Mouse (Mus musculus) limb, embryonic 14.5 days (tissue): ENCODE results near the gene Cep68. TPM values are rescaled to one million over a fixed set of nuclear protein-coding genes. Genes with fewer than 3 reads are reported as not detected.

ENCODE experiments used
- ATAC-seq: fragments of 200-750 bp; cut with Nextera tagmentation; 2 replicates; pipeline ENCODE4 v1.8.0; 2017; ENCODE audit warnings: low read depth, moderate number of reproducible peaks, moderate TSS enrichment; ENCODE audit not compliant: low FRiP score
- DNase-seq: peaks from one replicate; pipeline ENCODE4 v3.0.0-alpha.2; 2015; ENCODE audit warnings: low spot score
- H3K27ac ChIP-seq: fragments of 300-500 bp; sonication (generic); replicated peaks from 2 replicates; pipeline ENCODE4 v1.5.1; 2014; ENCODE audit warnings: low read depth, mild to moderate bottlenecking, low read length, moderate library complexity, mixed read lengths
- H3K27me3 ChIP-seq: fragments of 300-500 bp; sonication (generic); 2 replicates; pipeline ENCODE4 v1.6.1; 2014; ENCODE audit warnings: low read length, mixed read lengths; ENCODE audit not compliant: control insufficient read depth, insufficient read depth
- H3K36me3 ChIP-seq: fragments of 300-500 bp; sonication (generic); 2 replicates; pipeline ENCODE4 v1.6.1; 2014; ENCODE audit warnings: mild to moderate bottlenecking, low read length, moderate library complexity, mixed read lengths; ENCODE audit not compliant: control insufficient read depth, insufficient read depth
- H3K4me1 ChIP-seq: fragments of 300-500 bp; sonication (generic); 2 replicates; pipeline ENCODE4 v1.6.1; 2014; ENCODE audit warnings: antibody characterized with exemption, low read length, mixed read lengths; ENCODE audit not compliant: control insufficient read depth, insufficient read depth
- H3K4me2 ChIP-seq: fragments of 300-500 bp; sonication (generic); replicated peaks from 2 replicates; pipeline ENCODE4 v1.6.1; 2014; ENCODE audit warnings: low read depth, mild to moderate bottlenecking, low read length, moderate library complexity; ENCODE audit not compliant: severe bottlenecking
- H3K4me3 ChIP-seq: fragments of 300-500 bp; sonication (generic); replicated peaks from 2 replicates; pipeline ENCODE4 v1.5.1; 2014; ENCODE audit warnings: low read length
- H3K9ac ChIP-seq: fragments of 300-500 bp; sonication (generic); 2 replicates; pipeline ENCODE4 v1.6.1; 2014; ENCODE audit warnings: mild to moderate bottlenecking, low read depth, low read length, moderate library complexity; ENCODE audit not compliant: severe bottlenecking
- H3K9me3 ChIP-seq: fragments of 300-500 bp; sonication (generic); 2 replicates; pipeline ENCODE4 v1.6.1; 2016; ENCODE audit warnings: low read length; ENCODE audit not compliant: control insufficient read depth
- POLR2A ChIP-seq: fragments of 200-500 bp; IDR thresholded peaks from 2 replicates; pipeline ENCODE4 v1.8.0; 2012; ENCODE audit warnings: inconsistent platforms, mild to moderate bottlenecking, moderate library complexity, borderline replicate concordance; ENCODE audit not compliant: insufficient read depth, insufficient read length; ENCODE audit errors: extremely low read depth
- WGBS: fragments of 180-500 bp; shearing (Covaris S2); extraction: QIAGEN DNeasy Blood & Tissue Kit; methylation state at CpG from one replicate; pipeline ENCODE4 v1.1.7; 2014; 5-methylcytosine and 5-hydroxymethylcytosine counted together
- polyA plus RNA-seq, 2 experiments: library from polyadenylated mRNA; depleted of rRNA in 1 of 2; stranded (reverse) in 1 of 2; unstranded in 1 of 2; fragments of >200 nt; fragmentation: Nextera tagmentation in 1 of 2; extraction: Ambion mirVana in 1 of 2; gene quantifications; 2 replicates each; pipeline versions ENCODE4 v1.2.1 to v1.2.3; 2012 to 2014

Cep68 gene
- polyA plus RNA-seq, 2 experiments = 28.5 to 29.7 TPM

- TF ChIP-seq POLR2A = no peak
- ATAC-seq (no peak), DNase-seq (no peak)
- H3K4me1 ChIP-seq = no peaks in the 10 kb centered on the region
- WGBS = 54% methylated on average over 6 of the region's 6 CpGs
- no peak overlapping the region for H3K27ac ChIP-seq
- no peaks in the 10 kb centered on the region for H3K27me3 ChIP-seq
- H3K36me3 ChIP-seq = no peaks in the 10 kb centered on the region
- H3K4me3 ChIP-seq = no peak overlapping the region
- no peak overlapping the region for H3K9ac ChIP-seq
- H3K9me3 ChIP-seq = no peaks in the 10 kb centered on the region
- no peak overlapping the region for H3K4me2 ChIP-seq
These were observed 62.0 kb downstream of the Cep68 start for GRCm38 (mm10) chr11:20187271-20187670.

Other genes with a start within 250 kb of the Cep68 start
- gene Actr2, start 136.5 kb downstream of the Cep68 start, polyA plus RNA-seq (2012; rRNA removed) = 56.3 and 62.6 TPM in 2 replicates
- gene Actr2, start 136.5 kb downstream of the Cep68 start, polyA plus RNA-seq (2014; fragmentation: Nextera tagmentation; extraction: Ambion mirVana) = 64.4 and 67.3 TPM in 2 replicates
- gene Rab1a, start 48.0 kb downstream of the Cep68 start, polyA plus RNA-seq (2012; rRNA removed) = 196 and 210 TPM in 2 replicates
- gene Rab1a, start 48.0 kb downstream of the Cep68 start, polyA plus RNA-seq (2014; fragmentation: Nextera tagmentation; extraction: Ambion mirVana) = 231 and 234 TPM in 2 replicates
- 15.1 and 18.5 TPM in 2 replicates for gene Slc1a4, start 83.3 kb upstream of the Cep68 start, polyA plus RNA-seq (2012; rRNA removed)
- gene Slc1a4, start 83.3 kb upstream of the Cep68 start, polyA plus RNA-seq (2014; fragmentation: Nextera tagmentation; extraction: Ambion mirVana) = 20.1 and 21.8 TPM in 2 replicates